Mouse (Mus musculus) heart, embryonic 10.5 days (tissue): ENCODE results near the gene Tra2a. TPM values are rescaled to one million over a fixed set of nuclear protein-coding genes. Genes with fewer than 3 reads are reported as not detected.

ENCODE experiments used
- DNase-seq: peaks from one replicate; pipeline ENCODE4 v3.0.0-alpha.2; 2017; ENCODE audit warnings: low spot score
- H3K27ac ChIP-seq: fragments of 300-500 bp; sonication (generic); 2 replicates; pipeline ENCODE4 v1.5.1; 2016; ENCODE audit warnings: mild to moderate bottlenecking
- H3K27me3 ChIP-seq: fragments of 300-500 bp; sonication (generic); 2 replicates; pipeline ENCODE4 v1.6.1; 2016; ENCODE audit warnings: mild to moderate bottlenecking; ENCODE audit not compliant: poor library complexity, insufficient read depth, severe bottlenecking
- H3K36me3 ChIP-seq: fragments of 300-500 bp; sonication (generic); 2 replicates; pipeline ENCODE4 v1.6.1; 2016; ENCODE audit warnings: mild to moderate bottlenecking, moderate library complexity
- H3K4me1 ChIP-seq: fragments of 300-500 bp; sonication (generic); 2 replicates; pipeline ENCODE4 v1.6.1; 2016; ENCODE audit warnings: mild to moderate bottlenecking
- H3K4me3 ChIP-seq: fragments of 300-500 bp; sonication (generic); 2 replicates; pipeline ENCODE4 v1.5.1; 2016; ENCODE audit warnings: mild to moderate bottlenecking, moderate library complexity
- H3K9me3 ChIP-seq: fragments of 300-500 bp; sonication (generic); 2 replicates; pipeline ENCODE4 v1.6.1; 2016; ENCODE audit warnings: mild to moderate bottlenecking, moderate library complexity
- WGBS: fragments of 180-500 bp; shearing (Covaris S2); methylation state at CpG from one replicate; pipeline ENCODE4 v1.1.7; 2016; 5-methylcytosine and 5-hydroxymethylcytosine counted together
- polyA plus RNA-seq: library from polyadenylated mRNA; unstranded; fragments of >200 nt; fragmentation: Nextera tagmentation; extraction: Ambion mirVana; gene quantifications from 2 replicates; pipeline ENCODE4 v1.2.1, GENCODE M21; 2016

Gene Tra2a
- polyA plus RNA-seq, 1 experiment from 2014 or later: 87.2 TPM

- no peaks in the 10 kb centered on the region for H3K27me3 ChIP-seq
- no peaks in the 10 kb centered on the region for H3K9me3 ChIP-seq
- peak overlapping the region; percentile 99 for H3K4me3 ChIP-seq
- peak; percentile 94 for DNase-seq
- peak overlapping the region; percentile 99 for H3K27ac ChIP-seq
- H3K36me3 ChIP-seq: no peaks in the 10 kb centered on the region
- peaks cover 35% of the 10 kb centered on the region for H3K4me1 ChIP-seq
- WGBS: under 1% methylated on average over 76 of the region's 76 CpGs
Observed at GRCm38 (mm10) chr6:49214086-49214927, 49.5 kb downstream of the Tra2a start.

- DNase-seq: peak; percentile 81
- Histone ChIP-seq H3K4me1 (peaks cover 42% of the 10 kb centered on the region), H3K27ac (peak overlapping the region; percentile 99), H3K9me3 (no peaks in the 10 kb centered on the region), H3K4me3 (peak overlapping the region; percentile 99), H3K27me3 (no peaks in the 10 kb centered on the region), H3K36me3 (peaks cover 4% of the 10 kb centered on the region; the same call in 1 of the 2 replicates)
- WGBS: under 1% methylated on average over 45 of the region's 50 CpGs
Observed at GRCm38 (mm10) chr6:49213581-49214085, 50.2 kb downstream of the Tra2a start.

- WGBS: 7% methylated on average over 20 of the region's 20 CpGs
- H3K4me3 ChIP-seq: peak overlapping the region; percentile 99
- peaks cover 6% of the 10 kb centered on the region; the same call in 1 of the 2 replicates for H3K36me3 ChIP-seq
- no peaks in the 10 kb centered on the region for H3K9me3 ChIP-seq
- no peaks in the 10 kb centered on the region for H3K27me3 ChIP-seq
- peaks cover 48% of the 10 kb centered on the region for H3K4me1 ChIP-seq
- peak overlapping the region; percentile 99 for H3K27ac ChIP-seq
- peak; percentile 75 for DNase-seq
Observed at GRCm38 (mm10) chr6:49212931-49213580, 50.8 kb downstream of the Tra2a start.

GRCm38 (mm10) chr6:49212141-49212540 lies 51.7 kb downstream of the Tra2a start:
- H3K27ac ChIP-seq: peak overlapping the region; percentile 99
- 25% methylated on average over 4 of the region's 4 CpGs for WGBS
- H3K4me1 ChIP-seq: peaks cover 49% of the 10 kb centered on the region

GRCm38 (mm10) chr6:49211596-49211995 lies 52.2 kb downstream of the Tra2a start:
- 47% methylated on average over 5 of the region's 5 CpGs for WGBS
- H3K9me3 ChIP-seq: no peaks in the 10 kb centered on the region
- H3K4me3 ChIP-seq: peak overlapping the region; percentile 99
- peak overlapping the region; percentile 99 for H3K27ac ChIP-seq
- H3K4me1 ChIP-seq: peaks cover 49% of the 10 kb centered on the region
- peak; percentile 54 for DNase-seq
- H3K27me3 ChIP-seq: no peaks in the 10 kb centered on the region
- H3K36me3 ChIP-seq: peaks cover 6% of the 10 kb centered on the region

More at GRCm38 (mm10) chr6:49212141-49212540, 51.7 kb downstream of the Tra2a start:
- peak; percentile 45 for DNase-seq
- no peaks in the 10 kb centered on the region for H3K27me3 ChIP-seq
- H3K36me3 ChIP-seq: peaks cover 6% of the 10 kb centered on the region; the same call in 1 of the 2 replicates
- peak overlapping the region; percentile 99 for H3K4me3 ChIP-seq
- no peaks in the 10 kb centered on the region for H3K9me3 ChIP-seq

- DNase-seq: peak; percentile 87
- no peaks in the 10 kb centered on the region for H3K27me3 ChIP-seq
- H3K4me1 ChIP-seq: peaks cover 49% of the 10 kb centered on the region
- H3K9me3 ChIP-seq: no peaks in the 10 kb centered on the region
- H3K36me3 ChIP-seq: peaks cover 20% of the 10 kb centered on the region
- peak overlapping the region; percentile 44 for H3K4me3 ChIP-seq
- WGBS: 17% methylated on average over 14 of the region's 14 CpGs
- H3K27ac ChIP-seq: peak overlapping the region; percentile 99
Observed at GRCm38 (mm10) chr6:49209881-49210854, 53.7 kb downstream of the Tra2a start.

- Histone ChIP-seq H3K4me1 (peaks cover 49% of the 10 kb centered on the region), H3K27me3 (no peaks in the 10 kb centered on the region), H3K9me3 (no peaks in the 10 kb centered on the region), H3K27ac (peak overlapping the region; percentile 62; the same call in 1 of the 2 replicates), H3K36me3 (peaks cover 33% of the 10 kb centered on the region), H3K4me3 (peak overlapping the region; percentile 37)
- DNase-seq: peak; percentile 75
- 85% methylated on average over 5 of the region's 5 CpGs for WGBS
Observed at GRCm38 (mm10) chr6:49208935-49209334, 54.9 kb downstream of the Tra2a start.

- H3K27ac ChIP-seq: peak overlapping the region; percentile 62
- peak overlapping the region; percentile 37 for H3K4me3 ChIP-seq
- peak; percentile 77 for DNase-seq
- peaks cover 49% of the 10 kb centered on the region for H3K4me1 ChIP-seq
- no peaks in the 10 kb centered on the region for H3K27me3 ChIP-seq
- WGBS: 56% methylated on average over 8 of the region's 8 CpGs
- H3K9me3 ChIP-seq: no peaks in the 10 kb centered on the region
- peaks cover 38% of the 10 kb centered on the region for H3K36me3 ChIP-seq
Observed at GRCm38 (mm10) chr6:49208297-49208930, 55.4 kb downstream of the Tra2a start.

GRCm38 (mm10) chr6:49206416-49206815 lies 57.4 kb downstream of the Tra2a start:
- Histone ChIP-seq H3K4me3 (no peak overlapping the region), H3K9me3 (no peaks in the 10 kb centered on the region), H3K4me1 (peaks cover 35% of the 10 kb centered on the region), H3K36me3 (peaks cover 41% of the 10 kb centered on the region), H3K27ac (no peak overlapping the region), H3K27me3 (no peaks in the 10 kb centered on the region)
- WGBS: 82% methylated on average over 1 of the region's 1 CpGs
- peak; percentile 16 for DNase-seq

GRCm38 (mm10) chr6:49195188-49195587 lies 68.6 kb downstream of the Tra2a start:
- Histone ChIP-seq H3K9me3 (no peaks in the 10 kb centered on the region), H3K4me1 (peaks cover 10% of the 10 kb centered on the region; the same call in 1 of the 2 replicates), H3K27ac (no peak overlapping the region), H3K27me3 (no peaks in the 10 kb centered on the region), H3K36me3 (peaks cover 48% of the 10 kb centered on the region), H3K4me3 (no peak overlapping the region)
- DNase-seq: no peak
- 90% methylated on average over 10 of the region's 10 CpGs for WGBS

- H3K9me3 ChIP-seq: no peaks in the 10 kb centered on the region
- no peak overlapping the region for H3K4me3 ChIP-seq
- H3K27ac ChIP-seq: no peak overlapping the region
- peaks cover 10% of the 10 kb centered on the region; the same call in 1 of the 2 replicates for H3K4me1 ChIP-seq
- 94% methylated on average over 4 of the region's 4 CpGs for WGBS
- DNase-seq: no peak
- no peaks in the 10 kb centered on the region for H3K27me3 ChIP-seq
- H3K36me3 ChIP-seq: peaks cover 51% of the 10 kb centered on the region
Observed at GRCm38 (mm10) chr6:49194536-49194935, 69.3 kb downstream of the Tra2a start.
